Mouse (Mus musculus) lung, postnatal 14 days (tissue): ENCODE measurements around the gene 1700067P10Rik.

Experiments used
- DNase-seq: peaks from one replicate; pipeline ENCODE4 v3.0.0; 2021

Gene 1700067P10Rik

DNA sequence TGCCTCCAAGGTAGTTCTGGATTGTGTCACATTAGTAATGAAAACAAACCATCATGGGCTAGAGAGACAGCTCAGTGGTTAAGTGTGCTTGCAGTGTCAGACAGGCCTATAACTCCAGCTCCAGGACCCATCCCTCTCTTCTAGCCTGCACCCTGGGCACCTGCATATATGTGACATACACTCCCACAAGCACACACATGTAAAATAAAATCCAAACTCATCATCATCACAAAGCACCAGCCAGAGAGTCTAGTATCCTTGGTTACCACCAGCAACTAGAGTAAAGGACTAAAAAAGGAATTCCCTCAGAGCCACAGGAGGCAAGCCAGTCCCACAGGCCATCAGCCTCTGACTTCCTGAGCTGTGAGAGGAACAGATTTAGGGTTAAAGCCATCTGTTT, at the start of gene 1700067P10Rik:
Gene 1700067P10Rik, plus strand, starts transcription at position 301 of the 400 bp plus-strand sequence.
- DNase-seq: no peak

DNA sequence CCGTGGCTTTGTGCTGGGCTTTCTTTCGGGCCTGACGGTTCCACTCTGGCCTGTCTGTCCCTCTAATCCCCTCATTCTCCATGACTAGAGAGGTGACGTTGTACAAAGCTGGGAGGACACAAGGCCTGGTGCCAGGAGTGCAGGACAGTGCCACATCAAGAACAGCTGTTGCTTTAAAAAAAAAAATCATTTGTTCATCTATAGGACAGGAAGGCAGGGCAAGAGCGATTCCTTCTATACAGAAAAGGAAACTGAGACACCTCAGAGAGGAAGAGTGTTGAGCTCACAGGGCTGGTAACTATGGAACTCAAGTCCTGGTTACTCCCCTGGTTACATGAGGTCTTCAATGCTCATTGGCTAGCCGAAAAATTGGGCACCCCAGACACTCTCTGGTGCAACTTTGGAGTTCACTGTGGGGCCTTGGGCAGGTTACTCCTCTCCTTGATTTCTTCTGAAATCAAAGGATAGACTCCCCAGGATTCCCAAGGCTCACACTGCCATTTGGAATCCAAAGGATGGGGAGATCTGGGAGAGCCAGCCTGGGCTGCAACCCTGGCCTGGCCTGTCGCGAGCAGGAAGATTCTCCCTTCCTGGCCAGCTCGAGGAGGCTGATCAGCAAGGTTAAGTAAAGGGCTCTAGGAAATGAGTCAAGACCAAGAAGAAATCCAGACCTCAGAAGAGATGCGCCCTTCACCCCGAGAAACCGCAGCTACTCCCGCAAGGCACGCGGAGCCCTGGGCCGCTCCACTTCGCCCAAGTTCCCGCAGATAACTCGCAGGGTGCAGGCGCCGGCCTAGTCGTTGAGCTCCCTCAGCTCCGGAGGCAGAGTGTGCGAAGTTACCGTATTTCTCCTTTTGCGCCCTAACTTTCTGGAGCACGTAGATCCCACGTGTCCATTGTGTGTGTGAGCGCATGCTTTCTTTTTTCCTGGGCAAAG, 47.5 kb upstream of the 1700067P10Rik start:
- DNase-seq: peak; percentile 45

DNA sequence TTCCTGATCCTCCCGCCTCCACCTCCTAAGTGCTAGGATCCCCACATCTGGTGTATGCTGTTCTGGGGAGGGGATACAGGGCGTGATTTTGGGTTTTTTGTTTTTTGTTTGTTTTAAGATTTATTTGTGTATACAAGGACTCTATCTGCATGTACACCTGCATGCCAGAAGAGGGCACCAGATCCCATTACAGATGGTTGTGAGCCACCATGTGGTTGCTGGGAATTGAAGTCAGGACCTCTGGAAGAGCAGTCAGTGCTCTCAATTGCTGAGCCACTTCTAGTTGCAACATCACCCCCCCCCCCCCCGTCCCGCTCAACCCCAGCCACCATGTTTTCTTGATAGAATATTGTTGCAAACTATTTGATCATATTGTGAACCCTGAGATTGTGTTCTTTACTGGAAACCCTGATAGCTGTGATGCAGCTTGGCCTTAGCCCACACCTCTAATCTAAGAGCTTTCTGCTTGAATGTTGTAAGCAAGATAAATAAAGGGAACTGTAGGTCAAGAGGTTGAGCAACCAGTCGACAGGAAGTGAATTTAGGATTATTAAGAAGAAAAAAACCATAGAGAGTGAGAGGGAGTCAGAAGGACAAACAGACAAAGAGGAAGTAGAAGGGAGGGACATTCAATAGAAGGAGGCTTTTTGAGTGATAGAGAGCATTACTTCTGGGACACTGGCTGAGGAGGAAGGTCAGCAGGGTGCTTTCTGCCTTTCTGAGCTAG, 45.8 kb upstream of the 1700067P10Rik start:
- DNase-seq: no peak

DNA sequence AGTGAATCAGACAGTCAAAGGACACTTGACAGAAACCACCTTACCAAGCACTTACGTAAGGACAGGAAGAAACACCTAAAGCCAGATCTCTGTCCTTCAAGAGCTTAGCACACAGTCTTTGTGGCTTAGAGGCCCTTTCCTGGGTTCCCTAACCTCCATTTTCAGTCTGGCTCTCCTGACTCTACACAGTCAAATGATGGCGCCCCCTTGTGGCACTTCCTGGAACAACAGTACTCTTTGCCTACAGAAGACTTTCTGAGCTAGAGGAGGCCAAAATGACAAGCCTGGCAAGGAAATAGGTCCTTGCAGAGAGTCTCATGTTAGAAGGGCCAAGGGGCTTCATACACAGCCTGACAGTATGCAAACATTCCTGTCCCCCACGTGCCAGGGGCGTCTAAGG, 43.5 kb upstream of the 1700067P10Rik start:
- DNase-seq: peak; percentile 91

DNA sequence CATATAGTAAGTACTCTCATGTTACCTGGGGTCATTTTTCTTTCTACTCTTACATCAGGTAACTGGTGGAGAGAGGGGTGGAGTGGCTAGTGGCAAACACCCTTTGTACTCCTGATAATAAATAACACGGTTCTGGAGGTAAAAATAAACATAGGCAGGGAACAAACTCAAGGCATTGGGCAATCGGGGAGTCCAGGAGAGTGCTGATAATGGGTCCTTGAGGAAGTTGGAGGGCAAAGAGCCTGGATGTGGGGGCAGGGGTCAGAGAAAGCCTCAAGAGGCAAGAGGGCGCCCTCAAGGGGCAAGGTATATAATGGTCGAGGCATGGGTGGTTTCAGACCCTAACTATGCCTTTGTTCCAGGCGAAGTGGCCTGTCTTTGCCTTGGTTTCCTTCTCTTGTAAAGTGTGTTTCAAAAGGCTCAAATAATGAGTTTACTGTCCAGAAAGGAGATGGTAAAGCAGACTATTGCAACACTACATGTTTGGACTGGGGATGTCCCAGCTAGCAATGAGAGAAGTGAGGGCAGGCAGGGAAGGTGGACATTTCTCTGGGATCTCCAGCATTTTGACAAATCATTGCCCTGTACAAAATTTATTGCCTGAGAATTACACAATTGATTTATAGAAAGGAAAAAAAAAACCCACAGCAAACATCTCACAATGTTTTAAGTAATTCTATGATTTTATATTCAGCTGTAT, 37.3 kb upstream of the 1700067P10Rik start:
- DNase-seq: peak; percentile 52

DNA sequence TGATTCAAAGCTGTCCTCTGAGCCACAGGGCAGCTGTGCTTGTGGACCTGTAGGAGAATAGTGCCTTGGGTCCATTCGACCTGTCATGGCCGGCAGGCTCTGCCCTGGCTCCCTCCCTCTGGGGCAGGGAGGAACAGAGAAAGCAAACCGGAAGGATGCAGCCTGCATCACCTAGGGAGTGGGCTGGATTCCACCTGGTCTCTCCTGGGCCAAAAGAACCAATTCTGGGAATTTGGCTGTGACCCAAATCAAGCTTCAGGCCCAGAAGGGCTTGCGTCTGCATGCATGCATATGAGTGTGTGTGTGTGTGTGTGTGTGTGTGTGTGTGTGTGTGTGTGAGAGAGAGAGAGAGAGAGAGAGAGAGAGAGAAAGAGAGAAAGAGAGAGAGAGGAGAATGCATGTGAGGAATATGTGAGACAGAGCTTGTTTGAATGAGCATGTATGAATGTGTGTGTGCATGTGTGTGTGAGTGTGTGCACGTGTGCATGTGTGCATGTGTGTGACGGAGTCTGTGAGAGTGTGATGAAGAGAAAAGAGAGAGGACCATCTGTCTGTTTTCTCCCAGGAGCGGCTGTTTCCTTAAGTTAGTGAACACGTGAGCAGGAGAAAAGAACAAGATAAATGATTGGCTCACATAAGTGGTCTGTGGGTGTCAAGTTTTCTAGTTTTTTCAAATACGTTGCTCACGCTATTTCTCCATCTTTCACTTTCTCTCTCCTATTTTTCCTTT, 36.6 kb upstream of the 1700067P10Rik start:
- DNase-seq: no peak

DNA sequence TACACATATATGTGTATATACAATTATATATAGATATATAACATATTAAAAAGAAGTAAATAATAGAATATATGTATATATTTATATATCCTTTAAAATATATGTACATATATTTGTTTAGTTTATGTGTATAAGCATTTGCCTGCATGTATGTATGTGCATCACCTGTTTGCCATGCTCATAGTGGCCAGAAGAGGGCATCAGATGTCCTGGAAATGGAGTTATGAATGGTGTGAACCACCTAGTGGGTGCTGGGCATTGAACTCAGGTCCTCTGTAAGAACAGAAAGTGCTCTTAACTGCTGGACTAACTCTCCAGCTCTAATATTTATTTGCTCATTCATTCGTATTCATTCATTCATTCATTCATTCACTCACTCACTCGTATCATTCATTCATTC, 35.5 kb upstream of the 1700067P10Rik start:
- DNase-seq: no peak

DNA sequence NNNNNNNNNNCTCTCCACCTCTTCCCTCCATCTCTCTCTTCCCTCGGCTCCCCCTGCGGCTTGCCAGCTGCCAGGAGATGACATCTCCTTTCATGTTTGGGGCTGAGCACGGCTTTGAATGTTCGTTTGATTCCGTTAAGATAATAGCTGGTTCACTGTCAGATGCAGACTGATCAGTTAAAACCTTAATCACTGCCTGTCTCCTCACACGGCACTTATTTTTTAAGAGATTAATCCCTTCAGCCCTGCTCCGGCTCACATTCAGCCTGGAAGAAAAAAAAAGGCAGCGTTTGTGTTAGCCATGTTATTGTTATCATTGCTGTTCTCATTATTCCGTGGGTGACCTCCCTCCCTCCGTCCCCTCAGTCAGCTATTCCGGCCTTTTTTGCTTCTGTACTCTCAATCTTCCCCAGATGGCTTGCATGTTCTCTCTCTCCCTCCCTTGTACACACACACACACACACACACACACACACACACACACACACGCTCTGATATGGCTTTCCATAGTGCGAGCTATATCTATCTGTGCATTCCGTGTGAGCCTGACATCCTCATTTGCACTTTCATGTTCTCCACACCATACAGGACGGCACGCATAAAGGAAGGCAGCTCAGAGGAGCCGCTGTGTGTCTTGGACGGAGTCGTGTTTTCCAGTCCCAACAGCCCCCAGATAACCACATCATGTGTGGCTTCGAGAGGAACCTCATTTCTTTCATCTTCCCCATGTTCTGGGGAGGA, 33.9 kb upstream of the 1700067P10Rik start:
- DNase-seq: no peak

DNA sequence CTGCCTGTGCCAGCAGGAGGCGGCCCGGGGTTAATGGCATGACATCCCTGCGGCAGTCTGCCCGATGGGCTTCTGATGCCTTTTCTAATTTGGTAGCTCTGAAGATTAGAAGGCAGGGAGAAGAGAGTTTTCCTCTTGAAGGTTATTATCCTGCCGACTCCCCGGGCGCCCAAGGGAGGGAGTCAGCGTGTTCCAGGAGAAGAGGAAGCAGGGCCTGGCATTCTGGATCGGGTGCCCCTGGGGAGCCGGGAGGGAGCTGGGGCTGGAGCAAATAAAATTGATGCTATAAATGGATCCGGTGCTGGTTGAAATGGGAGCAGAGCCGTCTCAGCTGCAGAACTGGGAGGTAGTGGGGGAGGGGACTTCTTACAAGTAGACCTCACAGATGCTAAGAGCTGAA, 31.7 kb upstream of the 1700067P10Rik start:
- no peak for DNase-seq

DNA sequence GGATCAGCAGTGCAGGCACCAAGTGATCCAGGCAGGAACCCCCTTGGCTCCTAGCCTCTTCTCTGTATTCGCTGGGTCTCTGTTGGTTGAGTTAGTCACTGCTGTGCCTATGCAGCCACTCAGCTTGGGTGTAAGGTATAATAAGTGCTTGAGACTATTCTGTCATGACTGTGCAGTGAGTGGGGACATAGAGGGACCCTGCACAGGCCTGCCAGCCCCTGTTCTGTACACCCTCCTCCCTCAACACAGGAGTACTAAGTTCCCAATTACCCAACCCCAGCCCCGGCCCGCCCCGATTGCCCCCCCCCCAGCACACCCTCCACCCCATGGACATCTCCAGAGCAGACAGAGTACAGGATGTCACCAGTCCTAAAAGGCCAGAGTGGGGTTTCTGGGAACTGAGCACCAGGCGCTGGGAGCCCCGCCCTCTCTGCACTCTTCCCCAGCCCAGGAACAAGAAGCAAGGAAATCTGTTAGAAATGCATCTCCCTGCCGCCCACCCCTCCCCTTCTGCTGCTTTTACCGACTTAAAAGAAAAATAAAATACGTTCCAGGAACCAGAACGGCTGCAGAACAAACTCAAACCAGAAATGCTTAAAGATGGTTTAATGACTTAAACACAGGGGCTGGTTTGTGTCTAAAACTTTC, 24.8 kb upstream of the 1700067P10Rik start:
- no peak for DNase-seq

DNA sequence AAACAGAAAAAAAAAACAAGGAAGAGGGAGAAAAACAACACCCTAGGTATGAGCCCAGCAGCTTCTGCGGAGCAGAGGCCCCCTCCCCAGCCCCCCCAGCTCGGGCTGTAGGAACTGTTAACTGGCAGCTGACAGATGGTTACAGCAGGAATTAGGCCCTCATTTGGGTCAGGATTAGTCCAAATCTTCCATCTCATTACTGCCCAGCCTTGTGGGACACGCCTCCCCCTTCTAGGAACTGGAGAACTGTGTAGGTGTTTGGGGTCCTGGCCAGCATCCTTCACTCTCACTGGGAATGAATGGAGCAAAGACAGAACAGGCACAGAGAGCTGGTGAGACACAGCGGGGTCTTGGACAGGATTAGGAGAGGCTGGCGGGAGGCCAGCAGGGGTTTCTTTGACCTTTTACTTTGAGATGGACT, 24.0 kb upstream of the 1700067P10Rik start:
- DNase-seq: no peak

DNA sequence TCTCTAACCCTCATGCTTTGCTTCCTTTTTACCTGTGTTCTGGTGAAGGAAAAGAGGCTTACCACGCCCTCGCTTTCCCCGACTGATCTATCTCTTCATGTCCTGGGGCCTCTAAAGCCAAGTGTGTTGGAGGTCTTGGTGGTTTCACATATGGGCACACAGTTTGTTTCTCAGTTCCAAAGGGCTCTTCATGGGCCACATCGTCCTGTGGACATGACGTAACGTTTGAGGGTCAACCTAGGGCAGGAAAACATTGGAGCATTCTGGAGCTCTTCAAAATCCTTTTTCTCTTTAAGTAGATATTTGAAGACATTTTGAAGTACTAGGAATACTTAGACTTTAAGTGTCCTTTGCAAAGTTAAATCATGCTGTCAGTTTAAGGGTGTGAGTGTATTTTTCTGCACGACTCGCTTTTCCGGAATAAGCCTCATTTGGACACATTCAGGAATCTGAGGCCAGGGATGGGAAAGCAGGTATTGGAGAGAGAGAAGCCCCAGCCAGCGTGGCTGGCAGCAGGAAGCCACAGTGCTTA, 22.0 kb upstream of the 1700067P10Rik start:
- DNase-seq: peak; percentile 18

DNA sequence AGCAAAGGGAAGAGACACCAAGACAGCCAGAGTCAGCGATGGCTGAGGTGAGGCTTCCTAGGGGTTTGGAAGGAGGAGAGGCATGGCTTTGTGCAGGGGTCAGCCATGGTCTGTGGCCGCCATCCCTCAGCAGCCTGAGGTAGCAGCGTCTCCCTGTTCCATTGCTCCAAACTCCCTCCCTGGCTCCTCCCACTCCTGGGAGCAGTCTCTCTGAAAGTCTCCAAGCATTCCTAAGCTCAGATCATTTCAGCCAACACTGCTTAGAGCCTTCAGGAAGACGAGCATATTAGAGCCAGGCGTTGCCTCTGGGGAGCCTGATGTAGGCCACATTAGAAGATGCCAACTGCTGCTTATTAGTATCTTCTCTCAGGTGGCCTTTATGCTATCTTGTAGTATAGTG, 21.4 kb upstream of the 1700067P10Rik start:
- peak; percentile 17 for DNase-seq

DNA sequence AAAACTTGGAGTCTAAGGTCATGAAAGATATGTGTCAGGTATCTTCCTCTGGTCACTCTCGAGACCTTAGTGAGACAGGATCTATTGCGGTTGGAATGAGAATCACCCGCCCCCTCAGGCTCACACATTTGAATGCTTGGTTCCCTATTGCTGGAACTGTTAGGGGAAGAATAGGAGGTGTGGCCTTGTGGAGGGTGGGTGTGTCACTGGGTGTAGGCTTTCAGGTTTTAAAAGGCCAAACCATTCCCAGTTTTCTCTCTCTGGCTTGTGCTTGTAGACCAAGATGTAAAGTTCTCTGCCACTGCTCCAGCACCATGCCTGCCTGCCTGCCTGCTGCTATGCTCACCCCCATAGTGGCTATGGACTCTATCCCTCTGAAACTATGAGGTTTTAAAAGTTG, 8.5 kb upstream of the 1700067P10Rik start:
- no peak for DNase-seq

DNA sequence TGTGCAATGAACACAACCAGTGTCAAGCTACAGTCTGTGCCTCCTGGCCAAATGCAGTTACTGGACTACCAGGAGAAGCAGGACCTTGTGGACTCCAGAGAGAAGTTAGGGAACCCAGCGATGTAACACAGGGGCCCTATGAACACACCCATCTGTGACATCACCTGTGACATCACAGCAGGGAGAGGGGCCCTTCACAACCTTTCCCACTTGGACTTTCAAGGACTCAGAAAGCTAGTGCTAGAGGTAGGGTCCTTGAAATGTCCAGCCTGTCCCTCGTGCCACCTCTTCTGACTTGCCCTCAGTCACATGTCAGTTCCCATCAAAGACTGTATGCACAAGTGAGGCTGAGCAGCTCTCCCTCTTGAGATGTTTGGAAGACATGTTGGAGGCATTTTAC, 327 bp downstream of the 1700067P10Rik start:
- no peak for DNase-seq

DNA sequence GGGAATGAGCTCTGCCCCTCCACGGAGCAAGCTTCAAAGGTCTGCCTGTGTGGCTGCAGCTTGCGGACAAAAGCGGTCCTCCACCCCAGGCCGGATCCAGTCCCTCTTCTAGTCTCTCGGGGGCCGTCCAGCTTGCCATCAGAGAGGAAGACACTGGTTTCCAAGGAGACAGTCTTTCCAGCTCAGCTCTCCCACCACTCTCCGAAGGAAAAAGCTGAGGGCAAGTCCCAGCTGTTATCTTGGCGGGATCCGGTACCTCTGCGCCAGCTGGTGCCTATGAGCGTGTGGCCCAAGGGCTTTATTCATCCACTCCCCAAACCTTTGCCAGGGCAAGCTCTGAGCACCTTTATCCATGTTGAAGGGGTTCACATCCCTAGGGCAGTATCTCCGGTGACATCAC, 1.2 kb downstream of the 1700067P10Rik start:
- no peak for DNase-seq

DNA sequence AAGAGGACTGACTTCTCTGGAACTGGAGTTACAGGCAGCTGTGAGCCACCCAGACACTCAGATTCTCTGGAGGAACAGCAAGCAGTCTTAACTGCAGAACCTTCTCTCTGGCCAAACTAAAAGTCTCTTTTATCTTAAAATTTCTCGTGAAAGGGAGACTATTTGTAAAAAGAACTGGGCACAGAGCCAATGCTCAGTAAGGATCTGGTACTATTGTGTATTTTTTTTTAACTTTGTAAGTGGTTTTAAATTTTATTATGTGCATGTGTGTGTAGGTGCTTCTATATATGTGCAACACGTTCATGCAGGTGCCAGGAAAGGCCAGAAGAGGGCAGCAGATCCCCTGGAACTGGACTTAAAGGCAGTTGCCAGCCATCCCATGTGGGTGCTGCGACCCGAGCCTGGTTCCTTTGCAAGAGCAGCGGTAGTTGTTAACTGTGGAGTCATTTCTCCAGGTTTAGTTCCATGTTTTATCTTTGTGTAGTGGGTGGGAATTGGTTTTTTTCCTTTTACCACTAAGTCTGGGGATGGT, 4.2 kb downstream of the 1700067P10Rik start:
- DNase-seq: no peak

DNA sequence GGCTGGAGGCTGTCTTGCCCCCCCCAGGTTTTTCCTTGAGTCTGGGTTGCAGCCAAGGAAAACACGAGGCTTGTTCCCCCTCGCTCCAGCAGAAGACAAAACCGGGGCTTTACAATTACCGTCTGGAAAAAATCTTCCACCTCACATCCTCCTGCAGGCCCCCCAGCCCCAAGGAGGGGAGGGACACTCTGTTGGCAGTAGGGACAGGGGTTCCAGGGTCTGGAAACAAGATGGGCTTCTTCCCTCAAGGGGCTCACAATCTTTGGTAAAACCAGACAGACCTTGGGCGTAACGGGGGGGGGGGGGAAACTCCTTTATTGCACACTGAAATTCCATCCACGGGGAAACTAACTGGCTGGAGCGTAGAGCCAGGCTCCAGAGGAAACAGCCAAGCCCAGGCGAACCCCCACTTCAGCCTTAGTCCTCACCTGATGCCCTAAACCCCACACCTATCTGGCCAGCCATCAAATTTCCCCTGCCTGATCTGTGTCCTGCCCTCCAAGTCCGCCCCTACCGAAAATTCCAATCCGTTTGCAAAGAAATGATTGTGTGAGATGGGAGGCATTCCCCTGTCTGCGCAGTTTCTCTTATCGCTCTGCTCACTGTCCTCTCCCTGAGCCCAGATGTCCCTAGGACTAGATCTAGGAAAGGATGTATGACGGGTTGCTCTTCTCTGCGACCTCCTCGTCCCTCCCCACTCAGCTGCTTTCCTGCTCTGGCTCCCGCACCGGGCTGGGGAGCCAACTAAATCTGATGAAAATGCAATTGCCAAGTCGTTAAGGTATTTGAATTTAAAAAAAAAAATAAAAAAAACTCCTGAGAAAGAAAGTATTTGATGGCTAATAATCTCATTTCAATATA, 5.9 kb downstream of the 1700067P10Rik start:
- no peak for DNase-seq

DNA sequence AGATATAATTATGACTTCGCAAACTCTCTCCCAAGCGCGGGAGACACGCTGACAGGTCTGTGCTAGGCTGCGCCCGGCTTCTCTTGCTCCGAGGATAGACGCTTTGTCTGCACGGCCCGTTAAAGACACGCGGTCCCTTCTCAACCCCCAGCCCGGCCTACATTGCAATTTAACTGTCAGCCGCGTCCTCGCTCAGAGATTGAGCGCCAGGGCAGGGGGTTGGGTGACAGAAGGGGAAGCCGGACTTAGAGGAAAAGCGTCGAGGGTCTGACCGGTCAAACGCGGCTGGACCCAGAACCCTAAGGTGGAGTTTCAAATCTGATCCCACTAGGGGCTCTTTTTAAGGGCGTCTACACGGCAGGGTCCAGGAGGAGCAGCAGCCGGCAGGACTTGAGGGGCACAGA, 6.6 kb downstream of the 1700067P10Rik start:
- DNase-seq: no peak

DNA sequence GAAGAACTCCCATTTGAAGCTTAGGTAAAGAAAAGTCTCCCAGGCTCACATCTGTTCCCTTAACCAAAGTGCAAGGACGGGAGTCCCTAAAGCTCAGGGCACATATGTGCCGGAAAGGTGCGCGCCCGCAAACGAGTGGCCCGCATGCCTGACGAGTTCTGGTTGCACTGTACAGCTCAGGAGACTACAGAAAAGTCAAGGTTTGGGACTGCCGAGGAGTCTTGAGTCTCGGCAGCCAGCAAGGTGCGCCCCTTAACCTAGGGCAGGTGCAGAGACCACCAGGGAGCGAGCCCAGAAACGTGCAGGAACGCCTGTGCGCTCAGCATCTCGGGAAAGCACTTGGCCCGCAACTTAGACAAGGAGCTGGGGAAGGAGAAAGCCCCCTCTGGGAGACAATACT, 7.2 kb downstream of the 1700067P10Rik start:
- no peak for DNase-seq
